Mouse (Mus musculus) heart, embryonic 11.5 days (tissue): ENCODE data around the gene Epha4. TPM values are rescaled to one million over a fixed set of nuclear protein-coding genes. Genes with fewer than 3 reads are reported as not detected.

Source experiments
- ATAC-seq: fragments of 200-750 bp; cut with Nextera tagmentation; replicated peaks from 2 replicates; pipeline ENCODE4 v1.8.0; 2017; ENCODE audit warnings: moderate library complexity; ENCODE audit not compliant: insufficient number of reproducible peaks, low FRiP score, low TSS enrichment
- H3K27ac ChIP-seq: fragments of 300-500 bp; sonication (generic); 2 replicates; pipeline ENCODE4 v1.5.1; 2014; ENCODE audit warnings: mild to moderate bottlenecking, low read depth, low read length
- H3K27me3 ChIP-seq: fragments of 300-500 bp; sonication (generic); 2 replicates; pipeline ENCODE4 v1.6.1; 2014; ENCODE audit warnings: mild to moderate bottlenecking, low read length, mixed read lengths; ENCODE audit not compliant: control insufficient read depth, insufficient read depth
- H3K36me3 ChIP-seq: fragments of 300-500 bp; sonication (generic); 2 replicates; pipeline ENCODE4 v1.6.1; 2014; ENCODE audit warnings: mild to moderate bottlenecking, low read length, moderate library complexity, mixed read lengths; ENCODE audit not compliant: control insufficient read depth, insufficient read depth
- H3K4me1 ChIP-seq: fragments of 300-500 bp; sonication (generic); 2 replicates; pipeline ENCODE4 v1.6.1; 2014; ENCODE audit warnings: low read length; ENCODE audit not compliant: control insufficient read depth, insufficient read depth
- H3K4me2 ChIP-seq: fragments of 300-500 bp; sonication (generic); 2 replicates; pipeline ENCODE4 v1.6.1; 2014; ENCODE audit warnings: mild to moderate bottlenecking, moderate library complexity
- H3K4me3 ChIP-seq: fragments of 300-500 bp; sonication (generic); 2 replicates; pipeline ENCODE4 v1.5.1; 2014; ENCODE audit warnings: low read depth, low read length
- H3K9ac ChIP-seq: fragments of 300-500 bp; sonication (generic); 2 replicates; pipeline ENCODE4 v1.6.1; 2014; ENCODE audit warnings: mild to moderate bottlenecking, low read depth, low read length, moderate library complexity
- H3K9me3 ChIP-seq: fragments of 300-500 bp; sonication (generic); replicated peaks from 2 replicates; pipeline ENCODE4 v1.6.1; 2016; ENCODE audit warnings: low read length; ENCODE audit not compliant: control insufficient read depth
- WGBS: fragments of 180-500 bp; shearing (Covaris S2); extraction: QIAGEN DNeasy Blood & Tissue Kit; methylation state at CpG from one replicate; pipeline ENCODE4 v1.1.7; 2014; ENCODE audit not compliant: insufficient replicate concordance; 5-methylcytosine and 5-hydroxymethylcytosine counted together
- polyA plus RNA-seq: library from polyadenylated mRNA; unstranded; fragments of >200 nt; fragmentation: Nextera tagmentation; extraction: Ambion mirVana; gene quantifications from 2 replicates; pipeline ENCODE4 v1.2.1, GENCODE M21; 2014

Epha4 gene
- polyA plus RNA-seq, 1 experiment from 2014 or later: 7.4 TPM

DNA sequence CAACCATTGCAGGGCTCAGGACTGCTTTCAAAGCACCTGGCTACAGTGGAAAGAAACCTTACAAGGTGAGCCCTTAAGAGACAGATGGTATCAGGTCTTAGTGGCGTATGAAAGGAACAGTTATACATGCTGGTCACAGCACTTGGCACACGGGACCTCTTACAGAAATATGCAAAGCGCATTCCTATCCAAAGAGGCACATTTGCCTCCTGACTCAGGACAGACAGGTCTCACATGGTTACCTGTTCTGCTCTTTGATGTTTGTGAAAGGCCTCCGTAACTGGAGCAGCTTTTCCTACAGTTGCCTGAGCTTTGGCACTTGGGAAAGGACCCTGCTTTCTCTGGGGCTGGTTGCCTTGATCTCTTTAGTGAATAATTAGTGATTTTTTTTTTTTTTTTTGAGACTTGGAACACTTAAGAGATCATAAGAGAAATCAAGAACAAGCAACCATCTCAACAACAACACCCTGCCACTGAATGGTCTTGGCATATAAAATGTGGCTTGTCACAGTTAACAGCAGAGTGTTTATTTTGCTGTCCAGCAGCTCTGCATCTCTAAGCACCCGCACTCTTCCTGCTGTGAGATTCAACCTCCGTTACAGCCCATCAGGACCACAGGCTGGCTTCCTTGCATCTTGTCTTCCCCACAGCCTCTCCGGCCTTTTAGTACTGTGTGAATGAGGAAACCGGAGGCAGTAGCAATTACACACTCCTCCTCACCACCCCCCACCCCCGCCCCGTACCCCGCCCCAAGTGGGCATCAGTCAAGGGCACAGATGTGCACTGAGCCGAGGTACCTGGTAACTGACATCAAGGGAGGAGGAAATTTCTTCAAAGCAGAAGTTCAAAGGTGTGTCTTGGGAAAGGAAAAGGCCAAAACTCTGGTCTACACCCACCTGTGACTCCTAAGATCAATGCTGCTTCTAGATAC lies 41.2 kb downstream of the Epha4 start:
- Histone ChIP-seq H3K27me3 (no peaks in the 10 kb centered on the region), H3K4me2 (no peak overlapping the region), H3K9ac (no peak overlapping the region), H3K4me3 (no peak overlapping the region), H3K4me1 (0 out of 2 replicates have a peak, but pooled peaks cover 2% of the 10 kb centered on the region), H3K27ac (no peak overlapping the region), H3K9me3 (no peaks in the 10 kb centered on the region), H3K36me3 (no peaks in the 10 kb centered on the region)
- no peak for ATAC-seq
- 56% methylated on average over 12 of the region's 12 CpGs for WGBS

DNA sequence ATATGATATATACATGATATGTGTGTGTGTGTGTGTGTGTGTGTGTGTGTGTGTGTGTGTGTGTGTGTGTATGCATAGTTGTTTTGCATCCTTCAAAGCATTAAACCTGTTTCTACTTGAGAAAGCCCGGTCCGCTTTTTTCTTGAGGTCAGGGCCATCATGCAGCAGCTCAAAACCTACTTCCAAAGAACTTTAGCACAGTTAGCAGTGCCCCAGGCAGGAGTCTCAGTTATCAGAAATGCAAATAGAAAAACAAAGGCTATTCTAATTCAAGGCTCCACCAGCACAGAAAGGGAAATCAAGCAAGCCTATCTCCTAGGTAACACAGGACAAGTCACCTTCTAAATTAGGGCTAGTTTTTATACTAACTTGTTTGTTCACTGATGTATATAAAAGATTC lies 42.3 kb downstream of the Epha4 start:
- H3K4me3 ChIP-seq: no peak overlapping the region
- H3K4me1 ChIP-seq: 0 out of 2 replicates have a peak, but pooled peaks cover 2% of the 10 kb centered on the region
- 71% methylated on average over 2 of the region's 2 CpGs for WGBS

DNA sequence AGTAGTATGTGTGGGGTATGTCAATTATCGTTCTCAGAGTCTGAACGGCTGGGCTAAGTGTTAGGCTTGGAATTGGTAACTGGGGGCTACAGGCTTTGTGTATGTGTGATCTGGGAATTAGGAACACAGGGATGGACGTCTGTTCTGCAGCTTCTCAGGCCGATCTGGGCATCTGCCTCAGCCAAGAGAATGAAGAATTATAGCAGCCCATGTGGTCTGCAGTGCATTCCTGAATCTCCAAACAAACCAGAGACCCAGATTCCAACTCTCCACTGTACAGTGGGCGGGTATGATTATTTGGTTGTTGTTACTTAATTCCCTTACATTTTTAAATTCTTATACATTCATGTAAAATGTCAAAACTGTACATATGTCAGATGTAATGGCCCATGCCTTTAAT lies 43.4 kb downstream of the Epha4 start:
- 52% methylated on average over 5 of the region's 5 CpGs for WGBS
- no peak overlapping the region for H3K9ac ChIP-seq
- 0 out of 2 replicates have a peak, but pooled peaks cover 2% of the 10 kb centered on the region for H3K4me1 ChIP-seq
- no peaks in the 10 kb centered on the region for H3K36me3 ChIP-seq
- no peak for ATAC-seq
- no peaks in the 10 kb centered on the region for H3K27me3 ChIP-seq
- no peaks in the 10 kb centered on the region for H3K9me3 ChIP-seq
- H3K27ac ChIP-seq: no peak overlapping the region
- no peak overlapping the region for H3K4me3 ChIP-seq
- no peak overlapping the region for H3K4me2 ChIP-seq

More for the DNA sequence above, 42.3 kb downstream of the Epha4 start:
- Histone ChIP-seq H3K9ac (no peak overlapping the region), H3K36me3 (no peaks in the 10 kb centered on the region), H3K4me2 (no peak overlapping the region), H3K27ac (no peak overlapping the region), H3K27me3 (no peaks in the 10 kb centered on the region), H3K9me3 (no peaks in the 10 kb centered on the region)
- ATAC-seq: no peak

DNA sequence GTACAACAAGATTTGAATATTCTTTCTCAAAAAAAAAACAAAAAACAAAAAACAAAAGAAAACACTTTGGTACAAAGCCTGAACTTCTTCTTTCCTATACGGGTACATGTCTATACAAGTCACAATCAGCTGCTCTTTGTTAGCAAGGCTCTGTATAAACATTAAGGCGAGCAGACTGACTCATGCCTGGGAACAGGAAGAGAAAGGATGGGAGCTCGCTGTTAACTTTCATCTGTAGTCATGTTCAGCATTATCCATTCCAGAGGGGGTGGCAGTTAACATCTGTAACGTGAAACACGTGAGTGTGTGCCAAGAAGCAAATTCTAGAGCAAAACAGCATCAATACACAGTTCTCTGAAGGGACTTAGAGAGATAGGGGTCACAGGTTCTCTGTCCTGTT lies 43.9 kb downstream of the Epha4 start:
- no peak overlapping the region for H3K27ac ChIP-seq
- H3K27me3 ChIP-seq: no peaks in the 10 kb centered on the region

DNA sequence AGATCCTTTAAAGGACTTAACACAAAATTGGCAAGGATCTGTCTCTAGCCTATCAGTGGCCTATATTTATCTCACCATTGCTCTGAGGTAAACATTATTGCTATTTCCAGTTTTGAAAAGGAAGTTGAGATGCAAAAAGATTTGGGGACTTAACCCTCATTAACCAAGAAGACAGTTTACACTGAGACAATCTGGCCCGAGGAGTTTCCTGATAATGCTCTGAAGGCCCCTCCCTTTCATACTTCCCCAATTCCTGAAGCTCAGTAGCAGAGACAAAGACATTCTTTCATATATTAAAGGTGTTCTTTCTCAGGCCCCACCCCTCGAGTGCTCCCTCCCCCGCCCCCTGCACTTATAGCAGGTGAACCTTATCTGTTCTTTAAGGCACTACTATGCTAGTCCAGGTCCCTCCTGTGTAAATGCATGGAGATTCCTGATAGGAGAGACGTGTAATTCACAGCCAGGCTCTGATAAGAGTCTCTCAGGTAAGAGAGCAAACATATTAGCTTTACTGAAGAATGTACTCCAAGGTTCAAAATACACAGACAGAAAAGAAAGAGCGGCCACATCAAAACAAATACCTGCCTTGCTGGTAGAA lies 46.1 kb downstream of the Epha4 start:
- Histone ChIP-seq H3K27me3 (no peaks in the 10 kb centered on the region), H3K9ac (no peak overlapping the region), H3K9me3 (no peaks in the 10 kb centered on the region), H3K27ac (no peak overlapping the region), H3K4me2 (no peak overlapping the region), H3K4me1 (0 out of 2 replicates have a peak, but pooled peaks cover 2% of the 10 kb centered on the region), H3K36me3 (no peaks in the 10 kb centered on the region), H3K4me3 (no peak overlapping the region)
- WGBS: 55% methylated on average over 5 of the region's 5 CpGs
- ATAC-seq: no peak

More for the DNA sequence above, 43.9 kb downstream of the Epha4 start:
- Histone ChIP-seq H3K4me3 (no peak overlapping the region), H3K4me1 (0 out of 2 replicates have a peak, but pooled peaks cover 2% of the 10 kb centered on the region), H3K9me3 (no peaks in the 10 kb centered on the region), H3K9ac (no peak overlapping the region), H3K36me3 (no peaks in the 10 kb centered on the region), H3K4me2 (no peak overlapping the region)
- 37% methylated on average over 5 of the region's 5 CpGs for WGBS
- ATAC-seq: no peak

DNA sequence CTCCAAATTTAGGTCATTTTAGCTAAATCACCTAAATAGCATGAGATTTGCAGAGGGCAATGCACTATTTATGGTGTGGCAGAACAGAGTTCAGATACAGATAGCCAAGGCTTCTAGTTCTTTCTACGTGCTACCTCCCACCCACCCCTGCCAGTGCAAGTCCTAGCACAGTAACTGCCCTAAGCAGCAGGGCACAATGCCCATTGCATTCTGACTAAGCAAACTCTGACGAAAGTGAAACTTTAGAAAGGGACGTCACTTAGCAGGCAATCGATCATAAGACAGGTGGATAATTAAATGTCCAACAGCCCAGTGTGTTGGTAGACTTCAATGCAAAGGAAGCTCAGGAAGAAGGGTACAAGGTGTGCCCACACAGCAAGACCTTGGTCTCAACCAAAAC lies 49.4 kb downstream of the Epha4 start:
- Histone ChIP-seq H3K4me3 (no peak overlapping the region), H3K27ac (no peak overlapping the region), H3K36me3 (no peaks in the 10 kb centered on the region), H3K4me2 (no peak overlapping the region), H3K9ac (no peak overlapping the region), H3K9me3 (no peaks in the 10 kb centered on the region), H3K27me3 (no peaks in the 10 kb centered on the region), H3K4me1 (peaks cover 21% of the 10 kb centered on the region)
- ATAC-seq: no peak
- 87% methylated on average over 4 of the region's 4 CpGs for WGBS

DNA sequence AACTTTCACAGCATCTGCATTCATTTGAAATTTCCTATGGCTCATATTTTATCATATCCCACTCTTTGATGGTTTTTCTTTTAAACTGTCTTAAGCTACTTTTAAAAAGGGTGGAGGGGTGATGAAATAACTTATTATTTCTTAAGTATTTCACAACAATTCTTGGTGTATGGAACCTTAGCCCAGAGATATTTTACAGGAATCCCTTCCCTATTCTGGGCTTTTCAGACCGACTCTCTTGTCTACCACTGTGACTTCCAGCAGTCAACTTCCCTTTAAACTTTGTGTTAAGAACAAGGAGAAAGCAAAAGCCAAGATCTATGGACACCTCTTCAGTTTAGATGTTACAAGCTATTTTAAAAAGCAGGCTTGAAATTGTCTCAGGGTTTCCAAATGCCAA lies 50.8 kb downstream of the Epha4 start:
- H3K4me3 ChIP-seq: no peak overlapping the region
- no peaks in the 10 kb centered on the region for H3K27me3 ChIP-seq
- H3K9ac ChIP-seq: no peak overlapping the region
- H3K36me3 ChIP-seq: no peaks in the 10 kb centered on the region
- ATAC-seq: no peak
- no peak overlapping the region for H3K27ac ChIP-seq
- 55% methylated on average over 1 of the region's 1 CpGs for WGBS
- no peak overlapping the region for H3K4me2 ChIP-seq
- H3K9me3 ChIP-seq: no peaks in the 10 kb centered on the region
- peaks cover 21% of the 10 kb centered on the region for H3K4me1 ChIP-seq

DNA sequence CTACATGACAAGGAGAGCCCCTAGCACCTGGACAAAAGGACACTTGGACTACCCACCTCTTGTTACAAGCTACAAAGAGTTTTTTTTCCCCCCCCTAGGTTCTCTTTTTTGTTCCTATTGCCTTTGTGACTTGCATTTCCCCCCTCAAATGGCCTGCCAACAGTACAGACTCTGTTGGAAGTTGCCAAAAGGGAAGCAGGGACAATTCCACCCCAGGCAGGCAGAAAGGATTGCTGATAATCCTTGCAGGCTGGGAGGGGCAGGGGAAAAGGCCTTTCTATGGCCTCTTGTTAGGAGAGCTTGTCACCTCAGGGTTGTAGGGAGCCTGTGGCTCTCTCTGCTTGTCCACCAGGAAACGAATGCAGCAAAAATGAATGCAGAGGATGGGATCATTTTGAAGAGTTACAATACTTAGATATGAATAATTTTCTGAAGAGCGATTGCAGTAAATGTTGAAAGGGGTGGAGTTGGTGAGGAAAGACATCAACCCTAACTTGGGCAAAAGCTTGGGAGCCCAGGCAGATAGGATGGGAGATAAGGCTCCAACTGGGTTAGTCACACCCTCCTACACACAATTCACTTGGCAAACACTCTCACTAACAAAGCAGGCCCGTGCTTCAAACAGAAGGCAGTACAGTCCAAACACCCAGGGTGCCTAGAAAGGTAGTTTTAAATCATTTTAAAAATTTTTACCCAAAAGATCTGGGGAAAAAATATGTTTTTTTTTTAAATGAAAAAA lies 52.8 kb downstream of the Epha4 start:
- WGBS: 22% methylated on average over 3 of the region's 3 CpGs
- H3K9ac ChIP-seq: no peak overlapping the region
- H3K36me3 ChIP-seq: no peaks in the 10 kb centered on the region

More for the DNA sequence above, 52.8 kb downstream of the Epha4 start:
- Histone ChIP-seq H3K27ac (peak overlapping the region; percentile 13), H3K27me3 (no peaks in the 10 kb centered on the region), H3K4me3 (no peak overlapping the region), H3K4me2 (no peak overlapping the region), H3K4me1 (peaks cover 21% of the 10 kb centered on the region), H3K9me3 (no peaks in the 10 kb centered on the region)
- no peak for ATAC-seq
